Mouse (Mus musculus): ENCODE data around the gene Gbp2b. TPM values are rescaled to one million over a fixed set of nuclear protein-coding genes. Genes with fewer than 3 reads are reported as not detected.
"Not testable (repeated sequence)": the region's sequence is repeated elsewhere in the genome, so short reads cannot be mapped to it uniquely, and the experiment has no call there.

Gene Gbp2b
- total RNA-seq (2021) = not detected
- long read RNA-seq = 0 reads

- DNase-seq (ENCODE audit: low spot score in 2 of 2) = no peak
Measured at GRCm38 (mm10) chr3:142594547-142594946, at the start of gene Gbp2b. Gbp2b (plus strand) TSS chr3:142594847.

- no peak for DNase-seq (ENCODE audit: low spot score in 2 of 2)
Measured at GRCm38 (mm10) chr3:142546690-142547089, 48.0 kb upstream of the Gbp2b start.

GRCm38 (mm10) chr3:142550052-142550676 lies 44.5 kb upstream of the Gbp2b start:
- no peak for DNase-seq (ENCODE audit: low spot score in 2 of 2)

- no peak for DNase-seq (ENCODE audit: low spot score in 2 of 2)
Measured at GRCm38 (mm10) chr3:142554601-142555000, 40.0 kb upstream of the Gbp2b start.

GRCm38 (mm10) chr3:142555623-142556022 lies 39.0 kb upstream of the Gbp2b start:
- no peak for DNase-seq (ENCODE audit: low spot score in 2 of 2)

GRCm38 (mm10) chr3:142559632-142560228 lies 34.9 kb upstream of the Gbp2b start, which contains the start of gene Gbp3:
Gbp3 (plus strand) TSS chr3:142560026.
- peak in 1 of 2 experiments; percentile 13 for DNase-seq (ENCODE audit: low spot score in 2 of 2)

- DNase-seq (ENCODE audit: low spot score in 2 of 2) = peak; percentile 80 to 87
Measured at GRCm38 (mm10) chr3:142560296-142560948, 34.2 kb upstream of the Gbp2b start.

GRCm38 (mm10) chr3:142561045-142561646 lies 33.5 kb upstream of the Gbp2b start:
- no peak for DNase-seq (ENCODE audit: low spot score in 2 of 2)

GRCm38 (mm10) chr3:142561666-142562065 lies 33.0 kb upstream of the Gbp2b start:
- DNase-seq (ENCODE audit: low spot score in 2 of 2) = no peak

GRCm38 (mm10) chr3:142567490-142567889 lies 27.2 kb upstream of the Gbp2b start:
- not testable (repeated sequence) for DNase-seq (ENCODE audit: low spot score in 2 of 2)

GRCm38 (mm10) chr3:142570738-142571137 lies 23.9 kb upstream of the Gbp2b start:
- no peak for DNase-seq (ENCODE audit: low spot score in 2 of 2)

- DNase-seq (ENCODE audit: low spot score in 2 of 2) = no peak
Measured at GRCm38 (mm10) chr3:142577108-142577507, 17.5 kb upstream of the Gbp2b start.

- DNase-seq (ENCODE audit: low spot score in 2 of 2) = no peak
Measured at GRCm38 (mm10) chr3:142578342-142578741, 16.3 kb upstream of the Gbp2b start.

- DNase-seq (ENCODE audit: low spot score in 2 of 2) = no peak
Measured at GRCm38 (mm10) chr3:142583067-142583466, 11.6 kb upstream of the Gbp2b start.

- DNase-seq (ENCODE audit: low spot score in 2 of 2) = no peak
Measured at GRCm38 (mm10) chr3:142587386-142587785, 7.3 kb upstream of the Gbp2b start.

- no peak for DNase-seq (ENCODE audit: low spot score in 2 of 2)
Measured at GRCm38 (mm10) chr3:142588888-142589287, 5.8 kb upstream of the Gbp2b start.

- DNase-seq (ENCODE audit: low spot score in 2 of 2) = no peak
Measured at GRCm38 (mm10) chr3:142590431-142591067, 4.1 kb upstream of the Gbp2b start.

- DNase-seq (ENCODE audit: low spot score in 2 of 2) = no peak
Measured at GRCm38 (mm10) chr3:142597923-142598322, 3.3 kb downstream of the Gbp2b start.

- no peak for DNase-seq (ENCODE audit: low spot score in 2 of 2)
Measured at GRCm38 (mm10) chr3:142601675-142602074, 7.0 kb downstream of the Gbp2b start.

GRCm38 (mm10) chr3:142618658-142619057 lies 24.0 kb downstream of the Gbp2b start:
- no peak for DNase-seq (ENCODE audit: low spot score in 2 of 2)

GRCm38 (mm10) chr3:142619606-142620005 lies 25.0 kb downstream of the Gbp2b start:
- DNase-seq (ENCODE audit: low spot score in 2 of 2) = no peak

All from layer of hippocampus, postnatal 10 days (tissue).